Mouse (Mus musculus) heart, postnatal 0 days (tissue): ENCODE data around the gene Bcdin3d. TPM values are rescaled to one million over a fixed set of nuclear protein-coding genes. Genes with fewer than 3 reads are reported as not detected.

ENCODE experiments used
- ATAC-seq: fragments of 200-750 bp; cut with Nextera tagmentation; 2 replicates; pipeline ENCODE4 v1.8.0; 2017; ENCODE audit warnings: low read depth, moderate number of reproducible peaks, moderate library complexity; ENCODE audit not compliant: insufficient read depth
- DNase-seq: peaks from one replicate; pipeline ENCODE4 v3.0.0-alpha.2; 2016; ENCODE audit warnings: low spot score
- H3K27ac ChIP-seq: fragments of 300-500 bp; sonication (generic); 2 replicates; pipeline ENCODE4 v1.5.1; 2014; ENCODE audit warnings: low read depth, mild to moderate bottlenecking
- H3K27me3 ChIP-seq: fragments of 300-500 bp; sonication (generic); 2 replicates; pipeline ENCODE4 v1.6.1; 2014; ENCODE audit warnings: low read length, mixed read lengths; ENCODE audit not compliant: control insufficient read depth, insufficient read depth
- H3K36me3 ChIP-seq: fragments of 300-500 bp; sonication (generic); replicated peaks from 2 replicates; pipeline ENCODE4 v1.6.1; 2014; ENCODE audit warnings: low read length, mixed read lengths; ENCODE audit not compliant: control insufficient read depth, insufficient read depth
- H3K4me1 ChIP-seq: fragments of 300-500 bp; sonication (generic); 2 replicates; pipeline ENCODE4 v1.6.1; 2014; ENCODE audit warnings: antibody characterized with exemption; ENCODE audit not compliant: control insufficient read depth, insufficient read depth
- H3K4me2 ChIP-seq: fragments of 300-500 bp; sonication (generic); 2 replicates; pipeline ENCODE4 v1.6.1; 2014; ENCODE audit warnings: low read depth, mild to moderate bottlenecking, low read length, moderate library complexity
- H3K4me3 ChIP-seq: fragments of 300-500 bp; sonication (generic); 2 replicates; pipeline ENCODE4 v1.5.1; 2014; ENCODE audit warnings: low read depth, low read length
- H3K9ac ChIP-seq: fragments of 300-500 bp; sonication (generic); replicated peaks from 2 replicates; pipeline ENCODE4 v1.6.1; 2014; ENCODE audit warnings: low read depth, low read length, mixed read lengths
- H3K9me3 ChIP-seq: fragments of 300-500 bp; sonication (generic); replicated peaks from 2 replicates; pipeline ENCODE4 v1.6.1; 2016; ENCODE audit warnings: low read length; ENCODE audit not compliant: control insufficient read depth
- CTCF ChIP-seq: IDR thresholded peaks from 2 replicates; pipeline ENCODE4 v1.5.1; 2016; ENCODE audit warnings: antibody characterized with exemption, control low read depth, low read depth
- EP300 ChIP-seq: IDR thresholded peaks from 2 replicates; pipeline ENCODE4 v1.6.1; 2016; ENCODE audit warnings: antibody characterized with exemption, low read depth
- WGBS: fragments of 180-500 bp; shearing (Covaris S2); extraction: QIAGEN DNeasy Blood & Tissue Kit; methylation state at CpG from one replicate; pipeline ENCODE4 v1.1.7; 2014; 5-methylcytosine and 5-hydroxymethylcytosine counted together
- polyA plus RNA-seq: library from polyadenylated mRNA; unstranded; fragments of >200 nt; fragmentation: Nextera tagmentation; extraction: Ambion mirVana; gene quantifications from 2 replicates; pipeline ENCODE4 v1.2.1, GENCODE M21; 2015
- total RNA-seq: library from RNA; depleted of rRNA; stranded (reverse); fragments of >200 nt; gene quantifications from 2 replicates; pipeline ENCODE4 v1.2.3, GENCODE M21; 2014; ENCODE audit warnings: low replicate concordance

Gene Bcdin3d
- total and polyA plus RNA-seq, 2 experiments from 2014 or later, result 11.0 to 12.5 TPM

DNA sequence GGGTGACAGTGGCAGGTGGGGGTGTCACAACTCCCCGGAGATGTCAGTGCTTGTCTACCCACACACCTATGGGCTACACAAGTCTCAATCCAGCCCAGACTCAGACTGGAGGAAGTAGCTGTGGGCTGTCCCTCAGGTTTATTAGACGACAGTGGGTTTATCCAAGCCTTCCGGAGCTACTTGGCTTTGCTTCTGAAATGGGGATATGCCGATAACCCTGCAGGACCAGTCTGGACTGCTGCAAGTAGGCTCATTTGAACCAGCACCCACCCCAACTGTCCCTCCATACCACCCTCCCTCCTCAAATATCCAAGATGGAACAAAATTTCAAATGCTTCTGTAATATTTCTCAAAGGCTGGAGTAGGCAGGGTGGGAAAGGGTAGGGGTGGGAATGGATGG lies 23.8 kb upstream of the Bcdin3d start:
- H3K9ac ChIP-seq, result no peak overlapping the region
- H3K4me3 ChIP-seq, result no peak overlapping the region
- peaks cover 10% of the 10 kb centered on the region; the same call in 1 of the 2 replicates for H3K27me3 ChIP-seq
- no peak for DNase-seq
- H3K4me1 ChIP-seq, result peaks cover 26% of the 10 kb centered on the region
- no peaks in the 10 kb centered on the region for H3K9me3 ChIP-seq
- WGBS, result 37% methylated on average over 4 of the region's 4 CpGs
- TF ChIP-seq EP300, result no peak
- no peak for TF ChIP-seq CTCF
- ATAC-seq, result no peak
- H3K36me3 ChIP-seq, result no peaks in the 10 kb centered on the region
- no peak overlapping the region for H3K4me2 ChIP-seq
- peak overlapping the region; percentile 36; the same call in 1 of the 2 replicates for H3K27ac ChIP-seq

DNA sequence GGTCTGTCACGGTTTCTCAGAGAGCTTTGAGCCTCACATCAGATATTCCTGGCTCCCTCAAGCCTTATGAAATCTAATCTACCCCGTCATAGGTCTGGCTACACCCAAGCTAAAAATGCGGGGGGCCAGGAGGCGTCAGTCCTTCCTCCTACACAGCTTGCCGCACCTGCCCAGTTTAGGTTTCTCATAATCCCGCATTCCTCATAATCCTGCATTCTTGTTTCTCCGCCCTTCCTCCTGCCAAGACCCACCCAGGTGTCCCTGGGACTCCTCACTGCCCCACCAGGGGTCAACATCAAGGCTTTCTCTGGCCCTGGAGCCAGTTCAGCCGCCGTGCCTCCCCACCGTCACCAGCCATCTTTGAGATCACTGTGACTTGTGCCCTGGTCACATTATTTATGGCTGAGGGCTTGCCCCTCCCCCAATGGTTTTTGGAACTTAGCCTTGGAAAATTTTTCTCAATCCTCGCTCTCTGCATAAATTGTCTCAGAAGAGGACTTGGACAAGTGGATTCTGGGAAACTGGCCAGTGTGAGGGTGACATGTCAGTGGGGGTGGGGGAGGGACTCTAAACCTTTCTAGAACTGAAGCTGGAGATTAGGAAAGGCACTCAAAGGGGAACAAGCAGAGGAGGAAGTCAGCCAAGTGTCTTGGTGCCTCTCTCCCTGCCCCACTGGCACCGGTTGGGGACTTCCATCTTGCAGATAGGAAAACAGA lies 23.2 kb upstream of the Bcdin3d start:
- ATAC-seq, result peak; percentile 22
- Histone ChIP-seq H3K4me2 (peak overlapping the region; percentile 39), H3K36me3 (no peaks in the 10 kb centered on the region), H3K27me3 (peaks cover 10% of the 10 kb centered on the region; the same call in 1 of the 2 replicates), H3K27ac (peak overlapping the region; percentile 35), H3K4me3 (no peak overlapping the region), H3K4me1 (peaks cover 26% of the 10 kb centered on the region), H3K9me3 (no peaks in the 10 kb centered on the region), H3K9ac (no peak overlapping the region)
- no peak for TF ChIP-seq CTCF
- TF ChIP-seq EP300, result no peak
- 34% methylated on average over 12 of the region's 12 CpGs for WGBS
- peak; percentile 52 for DNase-seq

DNA sequence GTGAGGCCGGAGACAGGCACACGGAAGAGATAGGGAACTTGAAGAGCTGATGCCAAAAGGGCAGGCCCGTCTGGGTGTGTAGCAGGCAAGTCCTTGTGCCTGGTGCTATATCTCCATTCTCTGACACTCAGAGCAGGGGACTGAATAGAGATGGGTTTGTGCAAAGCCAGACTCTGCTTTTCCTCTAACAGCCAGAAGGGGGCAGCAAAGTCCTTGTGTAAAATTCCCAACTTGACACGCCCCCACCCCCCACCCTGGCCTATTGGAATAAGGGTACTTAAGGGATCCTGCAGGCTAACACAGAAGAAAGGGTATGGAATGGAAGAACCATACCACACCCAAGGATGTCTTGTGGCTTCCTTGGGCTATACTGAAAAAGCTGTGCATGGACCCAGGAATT lies 22.5 kb upstream of the Bcdin3d start:
- TF ChIP-seq EP300 (no peak), CTCF (peak; percentile 81)
- 9% methylated on average over 4 of the region's 4 CpGs for WGBS
- no peaks in the 10 kb centered on the region for H3K9me3 ChIP-seq
- no peak overlapping the region for H3K9ac ChIP-seq
- H3K4me1 ChIP-seq, result peaks cover 26% of the 10 kb centered on the region
- DNase-seq, result peak; percentile 78
- H3K4me2 ChIP-seq, result peak overlapping the region; percentile 39; the same call in 1 of the 2 replicates
- H3K36me3 ChIP-seq, result no peaks in the 10 kb centered on the region
- ATAC-seq, result peak; percentile 56; the same call in 1 of the 2 replicates
- no peak overlapping the region for H3K4me3 ChIP-seq
- peaks cover 14% of the 10 kb centered on the region; the same call in 1 of the 2 replicates for H3K27me3 ChIP-seq
- H3K27ac ChIP-seq, result no peak overlapping the region

DNA sequence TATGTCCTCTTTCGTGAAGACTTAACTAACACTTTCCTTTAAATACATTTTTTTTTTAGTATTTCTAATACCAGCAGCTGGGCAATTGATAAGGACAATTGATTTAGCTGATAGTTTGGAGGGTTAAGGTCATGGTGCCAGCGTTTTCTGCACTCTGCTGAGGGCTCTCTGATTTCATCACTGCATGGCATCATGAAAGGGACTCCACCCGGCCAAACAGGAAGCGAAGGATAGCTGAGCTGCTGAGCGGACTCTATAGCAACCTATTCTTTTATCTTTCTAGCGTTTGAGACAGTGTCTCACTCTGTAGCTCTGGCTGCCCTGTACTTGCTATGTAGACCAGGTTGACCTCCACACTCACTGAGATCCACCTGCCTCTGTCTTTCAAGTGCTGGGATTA lies 10.2 kb upstream of the Bcdin3d start:
- Histone ChIP-seq H3K4me2 (no peak overlapping the region), H3K36me3 (no peaks in the 10 kb centered on the region), H3K9me3 (no peaks in the 10 kb centered on the region), H3K4me3 (no peak overlapping the region), H3K4me1 (no peaks in the 10 kb centered on the region), H3K27ac (no peak overlapping the region), H3K9ac (no peak overlapping the region), H3K27me3 (peaks cover 3% of the 10 kb centered on the region; the same call in 1 of the 2 replicates)
- TF ChIP-seq EP300, result no peak
- TF ChIP-seq CTCF, result no peak
- DNase-seq (no peak), ATAC-seq (no peak)
- WGBS, result 57% methylated on average over 6 of the region's 6 CpGs

DNA sequence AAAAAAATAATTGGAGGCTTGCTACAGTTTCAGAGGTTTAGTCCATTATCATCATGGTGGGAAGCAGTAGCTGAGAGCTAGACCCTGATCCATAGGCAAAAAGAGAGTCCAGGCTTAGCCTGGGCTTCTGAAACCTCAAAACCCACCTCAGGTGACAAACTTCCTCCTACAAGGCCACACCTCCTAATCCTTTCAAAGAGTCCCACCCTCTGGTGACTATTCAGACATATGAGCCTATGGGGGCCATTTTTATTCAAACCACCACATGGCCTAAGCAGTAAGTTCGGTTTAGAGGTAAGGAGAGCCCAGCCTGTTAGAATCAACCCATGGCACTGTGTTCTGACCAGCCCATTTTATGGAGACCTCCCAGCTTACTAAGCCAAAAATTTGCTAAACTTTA lies 1.3 kb upstream of the Bcdin3d start:
- Histone ChIP-seq H3K4me3 (no peak overlapping the region), H3K27me3 (no peaks in the 10 kb centered on the region), H3K9ac (no peak overlapping the region), H3K4me1 (peaks cover 7% of the 10 kb centered on the region), H3K36me3 (no peaks in the 10 kb centered on the region), H3K4me2 (no peak overlapping the region), H3K27ac (no peak overlapping the region), H3K9me3 (no peaks in the 10 kb centered on the region)
- DNase-seq (no peak), ATAC-seq (no peak)
- TF ChIP-seq CTCF (no peak), EP300 (no peak)
- 64% methylated on average over 1 of the region's 1 CpGs for WGBS
